Mouse (Mus musculus) brain, embryonic 14.5 days (tissue): ENCODE measurements around the gene Galnt13.

Experiments used
- CTCF ChIP-seq: fragments of 200-500 bp; IDR thresholded peaks from 2 replicates; pipeline ENCODE4 v1.5.1; 2012; ENCODE audit warnings: inconsistent platforms, mild to moderate bottlenecking, moderate library complexity, borderline replicate concordance; ENCODE audit not compliant: insufficient read depth, insufficient read length; ENCODE audit errors: extremely low read depth
- POLR2A ChIP-seq: fragments of 200-500 bp; IDR thresholded peaks from 2 replicates; pipeline ENCODE4 v1.6.1; 2012; ENCODE audit warnings: mild to moderate bottlenecking, inconsistent platforms, borderline replicate concordance; ENCODE audit not compliant: poor library complexity, insufficient read depth, insufficient read length, severe bottlenecking; ENCODE audit errors: extremely low read depth

GRCm38 (mm10) chr2:54936369-54936768, 500.3 kb downstream of the Galnt13 start:
- TF ChIP-seq POLR2A (no peak), CTCF (no peak)
